Mouse (Mus musculus) bone marrow macrophage, adult 2 months (primary cell): ENCODE results near the gene Ficd.

ENCODE experiments used
- CTCF ChIP-seq: IDR thresholded peaks from 2 replicates; pipeline ENCODE4 v1.5.1; 2012; ENCODE audit warnings: low read depth, mild to moderate bottlenecking, low read length, moderate library complexity
- POLR2A ChIP-seq: IDR thresholded peaks from 2 replicates; pipeline ENCODE4 v1.6.1; 2012; ENCODE audit warnings: mild to moderate bottlenecking, low read depth, low read length, borderline replicate concordance

GRCm38 (mm10) chr5:113765641-113766526 lies 30.3 kb downstream of the Ficd start:
- TF ChIP-seq POLR2A = no peak
- no peak for TF ChIP-seq CTCF
